Mouse (Mus musculus) erythroblast, embryonic 14.5 days (primary cell): ENCODE data around the gene Dgkz.

Experiments used
- GATA1 ChIP-seq: IDR thresholded peaks from 2 replicates; pipeline ENCODE4 v1.6.1; 2012; ENCODE audit warnings: low read length, inconsistent platforms, mixed read lengths
- TAL1 ChIP-seq: IDR thresholded peaks from 3 replicates; pipeline ENCODE4 v1.6.1; 2012; ENCODE audit warnings: low read length, inconsistent platforms, mixed read lengths

GRCm38 (mm10) chr2:92011424-92012353 lies 36.0 kb upstream of the Dgkz start:
- no peak for TF ChIP-seq GATA1
- no peak for TF ChIP-seq TAL1
